Mouse (Mus musculus): Measurements from ENCODE around the gene Xrcc3. TPM values are rescaled to one million over a fixed set of nuclear protein-coding genes. Genes with fewer than 3 reads are reported as not detected.

Gene Xrcc3
- polyA plus RNA-seq, 1 experiment from 2014 or later, result 11.1 TPM

DNA sequence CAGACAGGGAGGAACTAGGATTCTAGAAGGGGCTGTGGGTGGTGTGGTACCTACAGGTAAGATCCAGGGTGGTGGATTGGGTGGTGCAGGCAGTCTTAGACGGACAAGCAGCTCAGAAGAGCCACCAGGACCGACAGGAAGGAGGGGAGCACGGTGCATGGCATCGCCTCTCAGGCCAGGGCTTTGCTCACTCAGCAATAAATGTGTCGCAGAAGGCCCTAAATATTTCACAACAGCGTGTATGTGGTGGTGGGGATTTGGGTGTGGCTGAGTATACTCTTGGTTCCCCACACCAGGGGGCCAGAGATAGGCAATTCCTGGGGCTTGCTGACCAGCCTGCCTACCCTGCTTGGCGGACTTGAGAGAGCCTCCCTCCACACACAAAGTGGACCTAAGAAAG is 7.0 kb upstream of the Xrcc3 start:
- H3K4me2 ChIP-seq, result no peak overlapping the region
- H3K9me3 ChIP-seq (ENCODE audit: control insufficient read depth, low read length), result no peaks in the 10 kb centered on the region
- H3K36me3 ChIP-seq (ENCODE audit: control insufficient read depth, insufficient read depth, low read length), result peaks cover 3% of the 10 kb centered on the region; the same call in 1 of the 2 replicates
- no peak overlapping the region for H3K9ac ChIP-seq (ENCODE audit: low read length)
- DNase-seq (ENCODE audit: low spot score, missing footprints), result no peak
- 91% methylated on average over 7 of the region's 7 CpGs for WGBS
- H3K27ac ChIP-seq (ENCODE audit: low read depth, low read length), result no peak overlapping the region
- no peak overlapping the region for H3K4me3 ChIP-seq (ENCODE audit: low read depth, low read length)
- no peaks in the 10 kb centered on the region for H3K27me3 ChIP-seq (ENCODE audit: control insufficient read depth, insufficient read depth, low read length)
- H3K4me1 ChIP-seq (ENCODE audit: control insufficient read depth, insufficient read depth, low read length), result peaks cover 7% of the 10 kb centered on the region; the same call in 1 of the 2 replicates
- no peak for ATAC-seq (ENCODE audit: low FRiP score)

DNA sequence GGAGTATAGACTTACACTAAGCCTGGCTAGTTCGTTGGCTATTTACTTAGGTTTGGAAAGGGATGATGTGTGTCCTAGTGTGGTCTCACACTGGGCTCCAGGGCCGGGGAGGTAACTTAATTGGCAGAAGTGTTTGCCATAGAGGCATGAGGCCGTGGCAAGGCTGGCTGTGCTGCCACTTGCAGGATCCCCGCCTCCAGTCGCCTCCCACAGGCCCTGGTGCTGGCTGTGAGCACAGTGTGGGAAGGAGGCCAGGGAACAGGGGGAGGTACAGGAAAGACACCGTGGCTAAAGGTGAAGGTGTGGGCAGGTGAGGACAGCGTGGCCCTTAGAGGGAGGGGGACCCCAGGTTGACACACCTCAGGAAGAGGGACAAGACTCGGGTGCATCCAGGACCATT is 6.3 kb upstream of the Xrcc3 start:
- DNase-seq (ENCODE audit: low spot score, missing footprints), result no peak
- no peak overlapping the region for H3K9ac ChIP-seq (ENCODE audit: low read length)
- no peak overlapping the region for H3K4me2 ChIP-seq
- H3K4me3 ChIP-seq (ENCODE audit: low read depth, low read length), result no peak overlapping the region
- no peaks in the 10 kb centered on the region for H3K27me3 ChIP-seq (ENCODE audit: control insufficient read depth, insufficient read depth, low read length)
- no peak for ATAC-seq (ENCODE audit: low FRiP score)
- peaks cover 3% of the 10 kb centered on the region; the same call in 1 of the 2 replicates for H3K36me3 ChIP-seq (ENCODE audit: control insufficient read depth, insufficient read depth, low read length)
- H3K27ac ChIP-seq (ENCODE audit: low read depth, low read length), result no peak overlapping the region
- 82% methylated on average over 8 of the region's 8 CpGs for WGBS
- H3K4me1 ChIP-seq (ENCODE audit: control insufficient read depth, insufficient read depth, low read length), result peaks cover 14% of the 10 kb centered on the region
- H3K9me3 ChIP-seq (ENCODE audit: control insufficient read depth, low read length), result no peaks in the 10 kb centered on the region

DNA sequence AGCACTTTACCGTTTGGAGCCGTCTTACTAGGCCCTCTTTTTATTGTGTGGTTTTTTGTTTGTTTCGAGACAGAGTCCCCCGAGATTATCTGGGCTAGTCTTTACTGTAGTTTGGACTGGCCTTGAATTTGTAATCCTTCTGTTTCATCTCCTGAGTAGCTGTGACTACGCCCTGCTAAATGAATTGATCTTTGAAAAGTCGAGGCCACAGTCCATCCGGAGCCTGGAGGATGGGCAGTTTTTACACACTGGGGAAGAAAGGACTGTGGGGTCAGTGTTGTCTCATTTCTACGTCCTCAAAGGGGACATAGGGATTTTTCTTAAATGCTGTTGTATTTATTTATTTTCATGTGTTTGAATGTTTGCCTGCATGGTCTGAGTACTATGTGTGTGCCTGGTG is 4.3 kb upstream of the Xrcc3 start:
- H3K4me1 ChIP-seq (ENCODE audit: control insufficient read depth, insufficient read depth, low read length), result peaks cover 20% of the 10 kb centered on the region

DNA sequence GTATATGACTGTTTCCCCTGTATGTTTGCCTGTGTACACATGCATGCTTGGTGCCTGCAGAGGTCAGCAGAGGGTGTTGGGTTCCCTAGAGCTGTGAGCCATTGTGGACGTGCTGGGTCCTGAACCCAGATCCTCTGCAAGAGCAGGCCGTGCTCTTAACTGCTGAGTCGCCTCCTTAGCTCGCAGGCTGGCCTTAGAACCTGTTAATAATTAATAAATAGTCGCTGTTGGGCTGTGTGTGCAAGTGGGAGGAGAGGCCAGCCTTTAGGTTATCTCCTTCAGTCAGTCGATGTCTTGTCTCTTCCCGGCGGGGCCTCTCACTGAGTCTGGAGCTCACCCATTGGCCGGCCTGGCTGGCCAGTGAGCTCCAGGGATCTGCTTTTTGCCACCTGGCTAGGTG is 3.3 kb upstream of the Xrcc3 start:
- no peak for ATAC-seq (ENCODE audit: low FRiP score)
- H3K36me3 ChIP-seq (ENCODE audit: control insufficient read depth, insufficient read depth, low read length), result no peaks in the 10 kb centered on the region; the same call in 1 of the 2 replicates
- H3K4me2 ChIP-seq, result no peak overlapping the region
- 79% methylated on average over 9 of the region's 9 CpGs for WGBS
- H3K9ac ChIP-seq (ENCODE audit: low read length), result no peak overlapping the region
- no peak overlapping the region for H3K27ac ChIP-seq (ENCODE audit: low read depth, low read length)
- peaks cover 26% of the 10 kb centered on the region for H3K4me1 ChIP-seq (ENCODE audit: control insufficient read depth, insufficient read depth, low read length)
- no peak for DNase-seq (ENCODE audit: low spot score, missing footprints)
- no peaks in the 10 kb centered on the region for H3K9me3 ChIP-seq (ENCODE audit: control insufficient read depth, low read length)
- H3K27me3 ChIP-seq (ENCODE audit: control insufficient read depth, insufficient read depth, low read length), result no peaks in the 10 kb centered on the region
- H3K4me3 ChIP-seq (ENCODE audit: low read depth, low read length), result no peak overlapping the region

More for the DNA sequence above, 4.3 kb upstream of the Xrcc3 start:
- Histone ChIP-seq H3K9me3 (ENCODE audit: control insufficient read depth, low read length) (no peaks in the 10 kb centered on the region), H3K36me3 (ENCODE audit: control insufficient read depth, insufficient read depth, low read length) (no peaks in the 10 kb centered on the region; the same call in 1 of the 2 replicates), H3K9ac (ENCODE audit: low read length) (no peak overlapping the region), H3K4me3 (ENCODE audit: low read depth, low read length) (no peak overlapping the region), H3K4me2 (no peak overlapping the region), H3K27me3 (ENCODE audit: control insufficient read depth, insufficient read depth, low read length) (no peaks in the 10 kb centered on the region), H3K27ac (ENCODE audit: low read depth, low read length) (no peak overlapping the region)
- no peak for DNase-seq (ENCODE audit: low spot score, missing footprints)
- no peak for ATAC-seq (ENCODE audit: low FRiP score)
- WGBS, result 89% methylated on average over 8 of the region's 8 CpGs

DNA sequence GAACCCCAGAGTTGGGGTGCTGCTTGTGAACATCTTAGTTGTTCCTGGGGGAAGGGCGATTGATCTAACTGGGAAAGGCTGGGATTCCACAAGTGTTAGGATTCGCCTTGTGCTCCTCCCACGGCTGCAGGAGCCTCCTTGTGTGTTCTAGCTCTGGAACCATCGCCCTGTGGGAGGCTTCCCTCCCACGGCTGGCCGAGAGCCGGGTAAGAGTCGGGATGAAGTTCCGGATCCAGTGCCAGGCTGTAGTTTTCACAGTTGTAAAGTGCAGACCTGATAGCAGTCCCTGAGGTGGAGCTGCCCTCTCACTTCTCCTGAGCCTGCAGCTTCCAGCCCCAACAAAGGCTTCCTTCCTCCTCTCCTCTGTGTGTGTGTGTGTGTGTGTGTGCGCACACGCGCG is 2.9 kb upstream of the Xrcc3 start:
- ATAC-seq (ENCODE audit: low FRiP score), result no peak
- 63% methylated on average over 13 of the region's 13 CpGs for WGBS

DNA sequence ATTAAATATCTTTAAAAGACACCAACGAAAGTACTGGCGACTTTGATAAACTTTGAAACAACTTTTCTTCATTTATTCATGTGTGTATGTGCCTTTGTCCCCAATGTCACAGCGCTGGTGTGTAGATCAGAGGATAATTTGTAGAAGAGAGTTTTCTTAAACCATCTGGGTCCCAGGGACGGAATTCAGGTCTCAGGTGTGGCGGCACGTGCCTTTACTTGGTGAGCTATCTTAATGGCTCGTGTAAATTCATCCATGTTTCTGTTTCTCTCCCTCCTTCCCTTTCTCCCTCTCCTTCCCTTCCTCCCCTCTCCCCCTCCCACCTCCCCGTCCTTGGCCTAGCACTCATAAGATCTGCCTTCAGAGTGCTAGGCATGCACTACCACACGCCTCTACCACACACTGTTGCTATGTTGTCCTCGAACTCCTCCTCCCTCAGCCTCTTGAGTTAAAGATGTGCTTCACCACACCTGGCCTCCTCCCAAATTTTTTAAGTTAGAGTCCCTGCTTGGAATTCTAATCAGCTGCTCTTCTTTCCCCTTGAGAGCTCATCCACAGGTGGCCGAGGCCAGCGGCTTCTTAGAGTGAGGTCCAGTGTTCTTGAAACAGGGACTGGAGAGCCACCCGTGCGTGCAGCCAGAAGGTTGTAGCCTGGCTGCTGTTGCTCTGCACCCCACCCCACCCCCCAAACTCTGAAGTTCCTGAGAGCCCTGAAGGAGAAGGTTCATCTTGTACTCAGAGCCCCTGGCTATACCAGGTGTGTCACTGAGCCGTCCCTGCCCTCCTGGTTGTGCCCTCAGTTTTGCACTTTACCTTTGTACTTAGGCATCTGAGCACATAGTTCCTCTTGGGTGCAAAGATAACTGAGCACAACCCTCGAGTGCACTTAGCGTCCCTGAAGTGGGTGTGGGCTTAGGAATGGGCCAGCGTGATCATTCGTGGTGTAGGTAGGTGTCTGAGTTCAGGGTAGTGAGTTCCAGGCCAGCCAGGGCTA is 1.4 kb upstream of the Xrcc3 start:
- ATAC-seq (ENCODE audit: low FRiP score), result no peak
- 27% methylated on average over 19 of the region's 19 CpGs for WGBS
- Histone ChIP-seq H3K27me3 (ENCODE audit: control insufficient read depth, insufficient read depth, low read length) (no peaks in the 10 kb centered on the region), H3K27ac (ENCODE audit: low read depth, low read length) (no peak overlapping the region), H3K36me3 (ENCODE audit: control insufficient read depth, insufficient read depth, low read length) (no peaks in the 10 kb centered on the region; the same call in 1 of the 2 replicates), H3K9me3 (ENCODE audit: control insufficient read depth, low read length) (no peaks in the 10 kb centered on the region), H3K4me2 (peak overlapping the region; percentile 60), H3K4me1 (ENCODE audit: control insufficient read depth, insufficient read depth, low read length) (peaks cover 26% of the 10 kb centered on the region), H3K4me3 (ENCODE audit: low read depth, low read length) (peak overlapping the region; percentile 56), H3K9ac (ENCODE audit: low read length) (peak overlapping the region; percentile 61)
- DNase-seq (ENCODE audit: low spot score, missing footprints), result no peak

More for the DNA sequence above, 2.9 kb upstream of the Xrcc3 start:
- DNase-seq (ENCODE audit: low spot score, missing footprints), result no peak
- Histone ChIP-seq H3K4me2 (no peak overlapping the region), H3K4me3 (ENCODE audit: low read depth, low read length) (no peak overlapping the region), H3K9ac (ENCODE audit: low read length) (no peak overlapping the region), H3K27me3 (ENCODE audit: control insufficient read depth, insufficient read depth, low read length) (no peaks in the 10 kb centered on the region), H3K27ac (ENCODE audit: low read depth, low read length) (no peak overlapping the region), H3K36me3 (ENCODE audit: control insufficient read depth, insufficient read depth, low read length) (no peaks in the 10 kb centered on the region; the same call in 1 of the 2 replicates), H3K4me1 (ENCODE audit: control insufficient read depth, insufficient read depth, low read length) (peaks cover 26% of the 10 kb centered on the region), H3K9me3 (ENCODE audit: control insufficient read depth, low read length) (no peaks in the 10 kb centered on the region)

DNA sequence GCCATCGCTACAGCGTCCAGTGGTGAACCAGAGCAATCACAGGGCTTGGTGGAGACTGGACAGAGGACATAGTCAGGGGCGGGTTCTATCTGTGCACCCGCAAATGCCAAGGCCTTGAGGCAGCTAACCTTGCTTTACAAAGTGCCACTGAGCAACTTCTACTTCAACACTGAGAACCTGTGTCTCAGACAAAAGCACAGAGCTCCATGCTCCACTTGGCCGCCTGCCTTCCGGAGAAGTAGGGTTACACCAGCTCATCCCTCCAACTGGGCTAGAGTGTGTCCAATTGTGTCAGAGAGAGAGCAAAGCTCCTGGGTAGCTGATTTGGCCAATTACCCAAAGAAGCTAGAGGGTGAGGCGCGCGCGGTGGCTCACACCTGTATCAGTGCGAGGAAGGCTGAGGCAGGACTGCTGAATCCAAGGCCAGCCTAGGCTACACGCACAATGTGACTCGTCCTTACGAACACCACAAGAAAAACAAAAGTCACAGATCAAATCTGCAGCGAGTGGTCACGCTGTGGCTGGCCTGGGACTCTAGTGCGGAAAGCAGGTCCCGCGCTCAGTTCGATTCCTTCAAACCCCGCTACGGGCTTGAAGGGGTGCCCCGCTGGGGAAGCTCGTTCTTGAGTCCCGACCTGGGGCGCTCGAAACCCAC is 435 bp downstream of the Xrcc3 start:
- H3K4me1 ChIP-seq (ENCODE audit: control insufficient read depth, insufficient read depth, low read length), result peaks cover 30% of the 10 kb centered on the region
- peak; percentile 90 for DNase-seq (ENCODE audit: low spot score, missing footprints)
- no peak for ATAC-seq (ENCODE audit: low FRiP score)

DNA sequence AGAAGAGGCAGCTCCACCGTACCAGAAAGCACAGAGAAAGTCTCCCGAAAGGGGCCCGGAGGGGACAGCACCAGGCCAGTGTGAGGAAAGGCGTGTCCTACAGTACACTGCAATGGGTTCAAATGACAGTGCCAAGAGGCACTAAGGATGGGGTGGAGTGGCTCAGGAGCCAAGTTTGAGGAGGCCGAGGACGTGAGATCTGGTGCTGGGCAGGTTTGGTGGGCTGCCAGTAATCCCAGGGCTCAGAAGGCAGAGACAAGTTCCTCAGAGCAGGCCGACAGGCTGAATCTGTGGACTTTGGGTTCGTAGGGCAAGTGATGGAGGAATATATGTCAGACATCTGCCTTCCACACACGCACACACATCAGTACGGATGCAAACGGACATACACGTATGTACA is 1.1 kb downstream of the Xrcc3 start:
- ATAC-seq (ENCODE audit: low FRiP score) (no peak), DNase-seq (ENCODE audit: low spot score, missing footprints) (no peak)
- H3K27ac ChIP-seq (ENCODE audit: low read depth, low read length), result no peak overlapping the region
- H3K4me2 ChIP-seq, result peak overlapping the region; percentile 69
- H3K4me3 ChIP-seq (ENCODE audit: low read depth, low read length), result peak overlapping the region; percentile 56
- H3K27me3 ChIP-seq (ENCODE audit: control insufficient read depth, insufficient read depth, low read length), result no peaks in the 10 kb centered on the region
- H3K9me3 ChIP-seq (ENCODE audit: control insufficient read depth, low read length), result no peaks in the 10 kb centered on the region
- 77% methylated on average over 12 of the region's 12 CpGs for WGBS
- peaks cover 30% of the 10 kb centered on the region for H3K4me1 ChIP-seq (ENCODE audit: control insufficient read depth, insufficient read depth, low read length)
- peak overlapping the region; percentile 70 for H3K9ac ChIP-seq (ENCODE audit: low read length)
- H3K36me3 ChIP-seq (ENCODE audit: control insufficient read depth, insufficient read depth, low read length), result peaks cover 8% of the 10 kb centered on the region; the same call in 1 of the 2 replicates

More for the DNA sequence above, 435 bp downstream of the Xrcc3 start:
- peak overlapping the region; percentile 70 for H3K9ac ChIP-seq (ENCODE audit: low read length)
- 5% methylated on average over 27 of the region's 27 CpGs for WGBS
- H3K36me3 ChIP-seq (ENCODE audit: control insufficient read depth, insufficient read depth, low read length), result peaks cover 3% of the 10 kb centered on the region; the same call in 1 of the 2 replicates
- no peak overlapping the region for H3K27ac ChIP-seq (ENCODE audit: low read depth, low read length)
- peak overlapping the region; percentile 56 for H3K4me3 ChIP-seq (ENCODE audit: low read depth, low read length)
- peak overlapping the region; percentile 69 for H3K4me2 ChIP-seq
- no peaks in the 10 kb centered on the region for H3K27me3 ChIP-seq (ENCODE audit: control insufficient read depth, insufficient read depth, low read length)
- no peaks in the 10 kb centered on the region for H3K9me3 ChIP-seq (ENCODE audit: control insufficient read depth, low read length)

DNA sequence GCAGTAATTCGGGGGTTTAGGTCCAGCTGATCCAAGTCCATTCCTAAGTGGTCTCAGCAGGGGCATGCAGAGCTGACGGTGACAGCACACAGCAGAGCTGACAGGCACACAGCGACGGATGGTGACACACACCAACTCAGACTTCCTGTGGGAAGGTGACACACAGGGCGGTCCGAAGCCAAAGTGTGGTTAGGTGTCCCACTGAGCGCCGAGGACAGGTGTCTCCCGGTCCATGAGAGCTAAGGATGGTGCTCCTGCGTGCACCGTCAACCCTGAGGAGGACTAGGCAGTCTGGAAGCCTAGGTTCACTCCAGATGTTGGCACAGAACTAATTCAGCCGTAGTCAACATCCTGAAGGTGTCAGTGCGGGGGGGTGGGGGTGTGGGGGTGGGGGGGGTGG is 1.6 kb downstream of the Xrcc3 start:
- Histone ChIP-seq H3K9ac (ENCODE audit: low read length) (no peak overlapping the region), H3K27me3 (ENCODE audit: control insufficient read depth, insufficient read depth, low read length) (no peaks in the 10 kb centered on the region), H3K4me2 (no peak overlapping the region), H3K27ac (ENCODE audit: low read depth, low read length) (no peak overlapping the region), H3K9me3 (ENCODE audit: control insufficient read depth, low read length) (no peaks in the 10 kb centered on the region), H3K4me1 (ENCODE audit: control insufficient read depth, insufficient read depth, low read length) (peaks cover 30% of the 10 kb centered on the region), H3K4me3 (ENCODE audit: low read depth, low read length) (no peak overlapping the region), H3K36me3 (ENCODE audit: control insufficient read depth, insufficient read depth, low read length) (peaks cover 10% of the 10 kb centered on the region; the same call in 1 of the 2 replicates)
- DNase-seq (ENCODE audit: low spot score, missing footprints) (peak; percentile 54), ATAC-seq (ENCODE audit: low FRiP score) (no peak)
- 88% methylated on average over 13 of the region's 13 CpGs for WGBS
